Mouse (Mus musculus) bone marrow macrophage, adult 2 months (primary cell): ENCODE data around the gene Mars.

Experiments used
- CTCF ChIP-seq: IDR thresholded peaks from 2 replicates; pipeline ENCODE4 v1.5.1; 2012; ENCODE audit warnings: low read depth, mild to moderate bottlenecking, low read length, moderate library complexity
- POLR2A ChIP-seq: IDR thresholded peaks from 2 replicates; pipeline ENCODE4 v1.6.1; 2012; ENCODE audit warnings: mild to moderate bottlenecking, low read depth, low read length, borderline replicate concordance

DNA sequence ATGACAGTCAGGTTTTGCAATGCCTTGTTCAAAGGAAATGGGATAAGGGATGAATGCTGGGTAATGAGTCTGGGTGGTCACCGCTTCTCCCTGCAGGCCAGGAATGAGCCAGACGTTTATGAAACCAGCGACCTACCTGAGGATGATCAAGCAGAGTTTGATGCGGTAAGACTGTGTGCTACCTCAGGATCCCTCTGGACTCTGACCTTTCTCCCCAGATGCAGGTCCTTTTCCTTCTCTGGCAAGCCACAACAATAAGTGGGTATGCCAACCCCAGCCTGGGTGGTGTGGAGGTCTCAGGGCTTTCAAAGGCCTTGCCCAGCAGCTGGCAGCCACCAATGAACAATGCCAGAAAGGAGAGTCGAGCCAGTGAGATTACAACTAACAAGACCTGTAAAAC is 44.3 kb downstream of the Mars start:
- TF ChIP-seq POLR2A (no peak), CTCF (no peak)
